Mouse (Mus musculus) cortical plate, adult 2 months (tissue): Measurements from ENCODE around the gene Matn4.

Experiments used
- CTCF ChIP-seq: fragments of 200-500 bp; IDR thresholded peaks from 2 replicates; pipeline ENCODE4 v1.5.1; 2011; ENCODE audit warnings: mild to moderate bottlenecking, control low read depth, low read length; ENCODE audit not compliant: insufficient read depth; ENCODE audit errors: extremely low read depth
- POLR2A ChIP-seq: fragments of 200-500 bp; IDR thresholded peaks from 2 replicates; pipeline ENCODE4 v1.6.1; 2011; ENCODE audit warnings: mild to moderate bottlenecking, low read length, control low read depth; ENCODE audit not compliant: insufficient read depth; ENCODE audit errors: extremely low read depth

- no peak for TF ChIP-seq CTCF
- TF ChIP-seq POLR2A = no peak
Measured at GRCm38 (mm10) chr2:164426121-164426520, 21.2 kb upstream of the Matn4 start.
